Mouse (Mus musculus): ENCODE measurements around the gene Crybg1. TPM values are rescaled to one million over a fixed set of nuclear protein-coding genes. Genes with fewer than 3 reads are reported as not detected.

Gene Crybg1
- polyA plus RNA-seq, 1 experiment = 5.9 TPM

DNA sequence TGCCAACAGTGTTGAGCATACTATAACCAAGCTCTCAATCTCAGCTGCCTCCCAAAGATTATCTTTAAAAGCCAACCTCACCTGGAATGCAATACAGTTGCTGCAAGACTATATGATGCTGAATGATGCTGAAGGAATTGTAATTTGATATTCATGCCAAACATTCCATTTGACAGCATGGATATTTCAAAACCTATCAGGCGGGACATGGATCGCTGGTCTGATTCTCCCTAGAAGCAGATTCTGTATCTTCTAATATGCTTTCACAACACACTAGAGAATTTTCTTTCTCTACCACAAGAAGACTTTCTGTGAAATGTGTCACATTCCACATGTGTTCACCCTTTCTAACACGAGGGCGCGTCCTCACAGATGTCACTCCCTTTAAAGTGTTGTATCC, 22.6 kb downstream of the Crybg1 start:
- no peak overlapping the region for H3K4me3 ChIP-seq (ENCODE audit: extremely low read depth, insufficient read depth, insufficient read length)
- H3K27ac ChIP-seq (ENCODE audit: insufficient read depth, low read length) = no peak overlapping the region
- H3K36me3 ChIP-seq (ENCODE audit: control insufficient read depth, insufficient read depth, low read length) = no peaks in the 10 kb centered on the region
- TF ChIP-seq POLR2A (IDR thresholded peaks at IDR 0.05; ENCODE audit: low read depth, low read length) (no peak), CTCF (IDR thresholded peaks at IDR 0.05; ENCODE audit: extremely low read depth, insufficient read depth, insufficient read length, insufficient replicate concordance) (no peak)
- H3K27me3 ChIP-seq (ENCODE audit: control insufficient read depth, insufficient read depth, low read length) = no peaks in the 10 kb centered on the region
- no peak for DNase-seq (ENCODE audit: low read depth in 1 of 2, low spot score in 2 of 2)
- 88% methylated on average over 5 of the region's 5 CpGs for WGBS
- H3K4me1 ChIP-seq (ENCODE audit: control insufficient read depth, insufficient read depth, insufficient read length) = no peaks in the 10 kb centered on the region

- H3K4me3 ChIP-seq (ENCODE audit: extremely low read depth, insufficient read depth, insufficient read length) = no peak overlapping the region
- H3K27ac ChIP-seq (ENCODE audit: insufficient read depth, low read length) = no peak overlapping the region
- DNase-seq (ENCODE audit: low read depth in 1 of 2, low spot score in 2 of 2) = no peak
- TF ChIP-seq CTCF (IDR thresholded peaks at IDR 0.05; ENCODE audit: extremely low read depth, insufficient read depth, insufficient read length, insufficient replicate concordance) (no peak), POLR2A (IDR thresholded peaks at IDR 0.05; ENCODE audit: low read depth, low read length) (no peak)
- WGBS = 77% methylated on average over 6 of the region's 6 CpGs
- no peaks in the 10 kb centered on the region for H3K4me1 ChIP-seq (ENCODE audit: control insufficient read depth, insufficient read depth, insufficient read length)
- no peaks in the 10 kb centered on the region for H3K36me3 ChIP-seq (ENCODE audit: control insufficient read depth, insufficient read depth, low read length)
- H3K27me3 ChIP-seq (ENCODE audit: control insufficient read depth, insufficient read depth, low read length) = no peaks in the 10 kb centered on the region
These were observed 24.2 kb downstream of the Crybg1 start for GRCm38 (mm10) chr10:44124400-44124933.

- Histone ChIP-seq H3K36me3 (ENCODE audit: control insufficient read depth, insufficient read depth, low read length) (no peaks in the 10 kb centered on the region), H3K27me3 (ENCODE audit: control insufficient read depth, insufficient read depth, low read length) (no peaks in the 10 kb centered on the region), H3K4me1 (ENCODE audit: control insufficient read depth, insufficient read depth, insufficient read length) (no peaks in the 10 kb centered on the region), H3K27ac (ENCODE audit: insufficient read depth, low read length) (no peak overlapping the region), H3K4me3 (ENCODE audit: extremely low read depth, insufficient read depth, insufficient read length) (no peak overlapping the region)
- WGBS = 74% methylated on average over 4 of the region's 4 CpGs
- DNase-seq (ENCODE audit: low read depth in 1 of 2, low spot score in 2 of 2) = no peak
- TF ChIP-seq POLR2A (IDR thresholded peaks at IDR 0.05; ENCODE audit: low read depth, low read length) = no peak
- no peak for TF ChIP-seq CTCF (IDR thresholded peaks at IDR 0.05; ENCODE audit: extremely low read depth, insufficient read depth, insufficient read length, insufficient replicate concordance)
These were observed 30.0 kb downstream of the Crybg1 start for GRCm38 (mm10) chr10:44118616-44119015.

GRCm38 (mm10) chr10:44116796-44117195, 31.9 kb downstream of the Crybg1 start:
- Histone ChIP-seq H3K27me3 (ENCODE audit: control insufficient read depth, insufficient read depth, low read length) (no peaks in the 10 kb centered on the region), H3K36me3 (ENCODE audit: control insufficient read depth, insufficient read depth, low read length) (no peaks in the 10 kb centered on the region), H3K4me3 (ENCODE audit: extremely low read depth, insufficient read depth, insufficient read length) (no peak overlapping the region), H3K27ac (ENCODE audit: insufficient read depth, low read length) (no peak overlapping the region), H3K4me1 (ENCODE audit: control insufficient read depth, insufficient read depth, insufficient read length) (no peaks in the 10 kb centered on the region)
- no peak for TF ChIP-seq POLR2A (IDR thresholded peaks at IDR 0.05; ENCODE audit: low read depth, low read length)
- no peak for DNase-seq (ENCODE audit: low read depth in 1 of 2, low spot score in 2 of 2)
- 67% methylated on average over 5 of the region's 5 CpGs for WGBS

GRCm38 (mm10) chr10:44114611-44115010, 34.0 kb downstream of the Crybg1 start:
- Histone ChIP-seq H3K36me3 (ENCODE audit: control insufficient read depth, insufficient read depth, low read length) (no peaks in the 10 kb centered on the region), H3K27ac (ENCODE audit: insufficient read depth, low read length) (no peak overlapping the region), H3K4me3 (ENCODE audit: extremely low read depth, insufficient read depth, insufficient read length) (no peak overlapping the region), H3K4me1 (ENCODE audit: control insufficient read depth, insufficient read depth, insufficient read length) (no peaks in the 10 kb centered on the region), H3K27me3 (ENCODE audit: control insufficient read depth, insufficient read depth, low read length) (no peaks in the 10 kb centered on the region)
- DNase-seq (ENCODE audit: low read depth in 1 of 2, low spot score in 2 of 2) = no peak
- 68% methylated on average over 4 of the region's 4 CpGs for WGBS
- TF ChIP-seq POLR2A (IDR thresholded peaks at IDR 0.05; ENCODE audit: low read depth, low read length) = no peak
- TF ChIP-seq CTCF (IDR thresholded peaks at IDR 0.05; ENCODE audit: extremely low read depth, insufficient read depth, insufficient read length, insufficient replicate concordance) = no peak

DNA sequence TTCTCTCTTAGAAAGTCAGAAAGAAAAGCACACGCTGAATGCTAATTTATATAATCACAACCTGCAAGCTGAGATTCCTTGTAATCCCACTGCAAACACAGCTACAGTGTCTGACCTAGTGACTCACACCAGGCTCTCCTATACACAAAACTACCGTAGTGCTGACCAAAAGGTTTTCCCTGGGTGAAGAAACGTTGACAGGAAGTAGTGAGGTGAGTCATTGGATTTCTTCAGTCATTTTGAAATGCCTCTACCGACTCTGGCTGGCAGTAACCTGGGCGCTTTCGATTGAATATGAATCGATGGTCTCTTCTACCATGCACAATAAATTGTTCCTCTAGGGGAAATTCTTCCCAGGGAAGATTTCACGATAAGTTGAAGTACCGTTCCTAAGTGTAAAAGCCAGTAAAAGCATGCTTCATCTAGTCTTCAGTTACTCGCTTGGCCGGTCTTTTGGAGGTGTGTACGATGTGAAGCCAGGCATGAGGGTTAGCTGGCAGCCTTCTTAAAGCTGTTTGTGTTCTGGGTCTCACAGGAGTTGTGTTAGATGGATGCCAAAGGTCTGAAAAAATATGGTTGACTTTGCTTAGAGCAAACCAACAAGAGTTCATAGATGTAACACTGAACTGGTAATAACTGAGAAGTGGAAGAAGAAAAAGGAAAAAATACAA, 36.5 kb downstream of the Crybg1 start:
- TF ChIP-seq CTCF (IDR thresholded peaks at IDR 0.05; ENCODE audit: extremely low read depth, insufficient read depth, insufficient read length, insufficient replicate concordance) = no peak
- TF ChIP-seq POLR2A (IDR thresholded peaks at IDR 0.05; ENCODE audit: low read depth, low read length) = no peak
- no peak for DNase-seq (ENCODE audit: low read depth in 1 of 2, low spot score in 2 of 2)

GRCm38 (mm10) chr10:44111168-44111567, 37.5 kb downstream of the Crybg1 start:
- Histone ChIP-seq H3K4me3 (ENCODE audit: extremely low read depth, insufficient read depth, insufficient read length) (no peak overlapping the region), H3K27ac (ENCODE audit: insufficient read depth, low read length) (no peak overlapping the region), H3K4me1 (ENCODE audit: control insufficient read depth, insufficient read depth, insufficient read length) (no peaks in the 10 kb centered on the region), H3K27me3 (ENCODE audit: control insufficient read depth, insufficient read depth, low read length) (0 out of 2 replicates have a peak, but pooled peaks cover 2% of the 10 kb centered on the region), H3K36me3 (ENCODE audit: control insufficient read depth, insufficient read depth, low read length) (no peaks in the 10 kb centered on the region)
- TF ChIP-seq POLR2A (IDR thresholded peaks at IDR 0.05; ENCODE audit: low read depth, low read length) (no peak), CTCF (IDR thresholded peaks at IDR 0.05; ENCODE audit: extremely low read depth, insufficient read depth, insufficient read length, insufficient replicate concordance) (no peak)
- no peak for DNase-seq (ENCODE audit: low read depth in 1 of 2, low spot score in 2 of 2)
- WGBS = 91% methylated on average over 10 of the region's 10 CpGs

More for the DNA sequence above, 36.5 kb downstream of the Crybg1 start:
- 73% methylated on average over 12 of the region's 12 CpGs for WGBS
- Histone ChIP-seq H3K4me3 (ENCODE audit: extremely low read depth, insufficient read depth, insufficient read length) (no peak overlapping the region), H3K27me3 (ENCODE audit: control insufficient read depth, insufficient read depth, low read length) (0 out of 2 replicates have a peak, but pooled peaks cover 2% of the 10 kb centered on the region), H3K4me1 (ENCODE audit: control insufficient read depth, insufficient read depth, insufficient read length) (no peaks in the 10 kb centered on the region), H3K36me3 (ENCODE audit: control insufficient read depth, insufficient read depth, low read length) (no peaks in the 10 kb centered on the region), H3K27ac (ENCODE audit: insufficient read depth, low read length) (no peak overlapping the region)

All from spleen, adult 2 months (tissue).